Mouse (Mus musculus) heart, postnatal 0 days (tissue): ENCODE data around the gene Cxcl12. TPM values are rescaled to one million over a fixed set of nuclear protein-coding genes. Genes with fewer than 3 reads are reported as not detected.

Experiments used
- ATAC-seq: fragments of 200-750 bp; cut with Nextera tagmentation; 2 replicates; pipeline ENCODE4 v1.8.0; 2017; ENCODE audit warnings: low read depth, moderate number of reproducible peaks, moderate library complexity; ENCODE audit not compliant: insufficient read depth
- DNase-seq: peaks from one replicate; pipeline ENCODE4 v3.0.0-alpha.2; 2016; ENCODE audit warnings: low spot score
- H3K27ac ChIP-seq: fragments of 300-500 bp; sonication (generic); 2 replicates; pipeline ENCODE4 v1.5.1; 2014; ENCODE audit warnings: low read depth, mild to moderate bottlenecking
- H3K27me3 ChIP-seq: fragments of 300-500 bp; sonication (generic); 2 replicates; pipeline ENCODE4 v1.6.1; 2014; ENCODE audit warnings: low read length, mixed read lengths; ENCODE audit not compliant: control insufficient read depth, insufficient read depth
- H3K36me3 ChIP-seq: fragments of 300-500 bp; sonication (generic); replicated peaks from 2 replicates; pipeline ENCODE4 v1.6.1; 2014; ENCODE audit warnings: low read length, mixed read lengths; ENCODE audit not compliant: control insufficient read depth, insufficient read depth
- H3K4me1 ChIP-seq: fragments of 300-500 bp; sonication (generic); 2 replicates; pipeline ENCODE4 v1.6.1; 2014; ENCODE audit warnings: antibody characterized with exemption; ENCODE audit not compliant: control insufficient read depth, insufficient read depth
- H3K4me2 ChIP-seq: fragments of 300-500 bp; sonication (generic); 2 replicates; pipeline ENCODE4 v1.6.1; 2014; ENCODE audit warnings: low read depth, mild to moderate bottlenecking, low read length, moderate library complexity
- H3K4me3 ChIP-seq: fragments of 300-500 bp; sonication (generic); 2 replicates; pipeline ENCODE4 v1.5.1; 2014; ENCODE audit warnings: low read depth, low read length
- H3K9ac ChIP-seq: fragments of 300-500 bp; sonication (generic); replicated peaks from 2 replicates; pipeline ENCODE4 v1.6.1; 2014; ENCODE audit warnings: low read depth, low read length, mixed read lengths
- H3K9me3 ChIP-seq: fragments of 300-500 bp; sonication (generic); replicated peaks from 2 replicates; pipeline ENCODE4 v1.6.1; 2016; ENCODE audit warnings: low read length; ENCODE audit not compliant: control insufficient read depth
- CTCF ChIP-seq: IDR thresholded peaks from 2 replicates; pipeline ENCODE4 v1.5.1; 2016; ENCODE audit warnings: antibody characterized with exemption, control low read depth, low read depth
- EP300 ChIP-seq: IDR thresholded peaks from 2 replicates; pipeline ENCODE4 v1.6.1; 2016; ENCODE audit warnings: antibody characterized with exemption, low read depth
- WGBS: fragments of 180-500 bp; shearing (Covaris S2); extraction: QIAGEN DNeasy Blood & Tissue Kit; methylation state at CpG from one replicate; pipeline ENCODE4 v1.1.7; 2014; 5-methylcytosine and 5-hydroxymethylcytosine counted together
- polyA plus RNA-seq: library from polyadenylated mRNA; unstranded; fragments of >200 nt; fragmentation: Nextera tagmentation; extraction: Ambion mirVana; gene quantifications from 2 replicates; pipeline ENCODE4 v1.2.1, GENCODE M21; 2015
- total RNA-seq: library from RNA; depleted of rRNA; stranded (reverse); fragments of >200 nt; gene quantifications from 2 replicates; pipeline ENCODE4 v1.2.3, GENCODE M21; 2014; ENCODE audit warnings: low replicate concordance

The Cxcl12 gene
- total and polyA plus RNA-seq, 2 experiments from 2014 or later: 48.0 to 52.7 TPM

DNA sequence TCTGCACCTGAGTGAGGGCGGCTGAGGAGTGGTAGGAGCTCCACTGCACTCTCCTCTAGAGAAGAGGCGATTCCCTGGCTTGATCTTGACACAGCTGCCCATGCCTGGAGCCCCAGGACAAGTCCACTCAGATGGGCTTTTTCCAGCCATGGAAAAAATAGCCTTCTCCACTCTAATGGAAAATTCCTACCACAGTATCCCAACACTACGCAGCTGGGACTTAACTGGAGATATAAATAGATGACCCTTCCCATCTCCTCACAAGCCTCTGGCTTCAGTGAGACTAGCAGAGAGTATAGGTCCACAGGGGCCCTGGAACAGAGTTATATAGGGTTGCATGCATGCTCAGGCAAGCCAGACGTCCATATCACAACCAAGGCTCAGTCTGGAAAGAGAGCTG, 33.8 kb upstream of the Cxcl12 start:
- WGBS: 29% methylated on average over 4 of the region's 4 CpGs
- Histone ChIP-seq H3K27me3 (no peaks in the 10 kb centered on the region), H3K9me3 (no peaks in the 10 kb centered on the region), H3K9ac (no peak overlapping the region), H3K4me2 (no peak overlapping the region), H3K4me1 (no peaks in the 10 kb centered on the region), H3K27ac (peak overlapping the region; percentile 46), H3K36me3 (no peaks in the 10 kb centered on the region), H3K4me3 (no peak overlapping the region)
- DNase-seq (peak; percentile 49), ATAC-seq (peak; percentile 81)
- no peak for TF ChIP-seq CTCF
- no peak for TF ChIP-seq EP300

DNA sequence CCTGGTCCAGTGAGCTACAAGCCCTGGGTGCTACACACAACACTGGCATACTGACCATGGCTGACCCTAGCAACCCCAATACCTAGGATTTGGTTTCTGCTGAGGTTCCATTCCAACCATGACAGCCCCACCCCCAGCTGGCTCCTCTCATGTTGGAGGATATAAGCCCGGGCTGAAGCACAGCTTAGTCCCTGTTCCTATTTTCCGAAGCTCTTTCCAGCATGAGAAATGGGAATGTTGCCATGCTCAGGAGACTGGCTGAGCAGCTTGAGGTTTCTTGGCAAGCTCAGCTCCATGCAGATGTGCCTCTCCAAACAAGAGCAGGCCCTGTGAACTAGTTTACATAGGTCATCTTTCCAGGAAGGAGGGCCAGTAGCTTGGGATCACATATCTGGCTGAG, 30.6 kb upstream of the Cxcl12 start:
- Histone ChIP-seq H3K4me1 (no peaks in the 10 kb centered on the region), H3K27ac (no peak overlapping the region), H3K4me2 (no peak overlapping the region), H3K36me3 (no peaks in the 10 kb centered on the region), H3K4me3 (no peak overlapping the region), H3K27me3 (no peaks in the 10 kb centered on the region), H3K9ac (no peak overlapping the region), H3K9me3 (no peaks in the 10 kb centered on the region)
- DNase-seq (no peak), ATAC-seq (no peak)
- 71% methylated on average over 2 of the region's 2 CpGs for WGBS
- TF ChIP-seq CTCF (no peak), EP300 (no peak)

DNA sequence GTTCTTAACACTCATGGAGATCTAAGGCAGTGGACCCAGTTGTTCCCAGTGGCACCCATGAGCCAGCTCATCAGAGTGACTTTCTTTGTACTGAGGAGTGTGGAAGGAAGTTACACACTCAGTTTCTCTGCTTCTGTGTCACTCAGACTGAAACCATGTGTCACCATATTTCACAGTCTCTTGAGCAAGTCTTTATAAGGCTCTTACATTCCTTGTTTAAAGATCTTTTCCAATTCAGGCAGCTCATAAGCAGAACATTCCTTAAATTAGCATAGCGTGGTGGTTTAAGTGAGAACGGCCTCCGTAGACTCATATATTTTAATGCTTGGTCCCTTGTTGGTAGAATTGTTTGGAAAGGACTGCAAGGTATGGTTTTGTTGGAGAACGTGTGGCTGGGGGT, 27.4 kb upstream of the Cxcl12 start:
- DNase-seq (no peak), ATAC-seq (no peak)
- H3K9ac ChIP-seq: no peak overlapping the region
- TF ChIP-seq CTCF: no peak
- no peak for TF ChIP-seq EP300
- H3K27me3 ChIP-seq: no peaks in the 10 kb centered on the region
- no peaks in the 10 kb centered on the region for H3K9me3 ChIP-seq
- no peak overlapping the region for H3K4me3 ChIP-seq
- WGBS: 81% methylated on average over 4 of the region's 4 CpGs
- no peaks in the 10 kb centered on the region for H3K4me1 ChIP-seq
- no peaks in the 10 kb centered on the region for H3K36me3 ChIP-seq
- H3K4me2 ChIP-seq: no peak overlapping the region
- no peak overlapping the region for H3K27ac ChIP-seq

- DNase-seq (no peak), ATAC-seq (no peak)
- Histone ChIP-seq H3K4me2 (no peak overlapping the region), H3K4me1 (no peaks in the 10 kb centered on the region), H3K9me3 (no peaks in the 10 kb centered on the region), H3K9ac (no peak overlapping the region), H3K27ac (no peak overlapping the region), H3K36me3 (no peaks in the 10 kb centered on the region), H3K4me3 (no peak overlapping the region), H3K27me3 (no peaks in the 10 kb centered on the region)
- WGBS: 81% methylated on average over 10 of the region's 10 CpGs
- no peak for TF ChIP-seq CTCF
- TF ChIP-seq EP300: no peak
These were observed 21.4 kb upstream of the Cxcl12 start for GRCm38 (mm10) chr6:117146951-117147350.

DNA sequence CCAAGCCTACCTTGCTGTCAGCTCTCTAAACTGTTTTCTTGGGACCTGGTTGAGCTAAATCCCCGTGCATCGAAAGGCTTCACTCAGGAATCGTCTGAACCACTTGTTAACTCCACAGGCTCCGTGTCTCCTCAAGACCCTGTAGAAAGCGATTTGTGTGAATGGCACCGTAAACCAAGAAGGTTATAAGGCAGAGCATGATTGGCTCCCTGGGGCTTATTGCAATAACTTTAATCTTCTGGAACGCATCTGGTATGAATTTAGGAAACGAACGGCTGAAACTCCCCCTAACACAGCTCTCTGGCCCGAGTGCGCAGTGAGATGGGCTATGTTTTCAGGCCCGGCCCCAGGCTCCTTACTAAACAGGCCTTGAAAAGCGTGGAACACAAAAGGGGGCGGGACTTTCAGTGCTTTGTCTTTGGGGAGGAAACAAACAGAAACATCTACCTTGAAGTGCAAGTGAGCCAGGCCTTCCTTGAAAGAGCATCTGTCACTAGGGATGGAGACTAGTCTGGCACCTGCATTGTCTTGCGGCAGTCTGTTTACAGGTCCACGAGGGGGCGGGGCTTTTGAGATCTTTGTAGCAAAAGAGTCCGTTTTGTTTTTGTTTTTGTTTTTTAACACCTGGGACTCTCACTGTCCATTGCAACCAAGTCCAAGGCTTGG, 16.7 kb upstream of the Cxcl12 start:
- no peak overlapping the region for H3K27ac ChIP-seq
- no peaks in the 10 kb centered on the region for H3K9me3 ChIP-seq
- H3K4me2 ChIP-seq: no peak overlapping the region
- no peak overlapping the region for H3K9ac ChIP-seq
- no peak overlapping the region for H3K4me3 ChIP-seq
- DNase-seq (no peak), ATAC-seq (no peak)
- WGBS: 40% methylated on average over 18 of the region's 18 CpGs
- H3K27me3 ChIP-seq: 0 out of 2 replicates have a peak, but pooled peaks cover 8% of the 10 kb centered on the region
- no peak for TF ChIP-seq EP300
- no peak for TF ChIP-seq CTCF
- H3K36me3 ChIP-seq: no peaks in the 10 kb centered on the region
- no peaks in the 10 kb centered on the region for H3K4me1 ChIP-seq

- ATAC-seq (no peak), DNase-seq (no peak)
- 56% methylated on average over 5 of the region's 5 CpGs for WGBS
- no peak overlapping the region for H3K4me3 ChIP-seq
- H3K4me1 ChIP-seq: no peaks in the 10 kb centered on the region
- no peaks in the 10 kb centered on the region for H3K9me3 ChIP-seq
- TF ChIP-seq EP300 (no peak), CTCF (no peak)
- no peaks in the 10 kb centered on the region for H3K36me3 ChIP-seq
- H3K27me3 ChIP-seq: 0 out of 2 replicates have a peak, but pooled peaks cover 8% of the 10 kb centered on the region
- no peak overlapping the region for H3K9ac ChIP-seq
- H3K4me2 ChIP-seq: no peak overlapping the region
- H3K27ac ChIP-seq: no peak overlapping the region
These were observed 15.3 kb upstream of the Cxcl12 start for GRCm38 (mm10) chr6:117153046-117153445.
